Mouse (Mus musculus): ENCODE results near the gene Atp13a3.
"Not testable (repeated sequence)": the region's sequence is repeated elsewhere in the genome, so short reads cannot be mapped to it uniquely, and the experiment has no call there.

The Atp13a3 gene

DNA sequence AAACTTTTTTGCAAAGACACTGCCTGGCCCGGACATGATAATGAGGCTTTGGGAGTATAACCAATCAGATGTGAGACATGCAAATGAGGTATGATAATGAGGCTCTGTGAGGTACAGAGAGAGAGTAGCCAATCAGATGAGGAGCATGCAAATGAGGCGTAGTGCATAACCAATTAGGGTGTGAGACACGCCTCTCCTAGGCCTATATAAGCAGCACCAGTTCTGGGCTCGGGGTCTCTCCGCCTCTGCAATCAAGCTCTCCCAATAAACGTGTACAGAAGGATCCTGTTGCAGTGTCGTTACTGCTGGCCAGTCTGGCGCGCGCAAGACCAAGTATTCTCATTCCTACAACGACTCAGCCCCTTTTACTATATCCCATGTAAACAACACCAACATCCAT lies 52.3 kb downstream of the Atp13a3 start:
- DNase-seq (ENCODE audit: low spot score in 2 of 2) = not testable (repeated sequence)

DNA sequence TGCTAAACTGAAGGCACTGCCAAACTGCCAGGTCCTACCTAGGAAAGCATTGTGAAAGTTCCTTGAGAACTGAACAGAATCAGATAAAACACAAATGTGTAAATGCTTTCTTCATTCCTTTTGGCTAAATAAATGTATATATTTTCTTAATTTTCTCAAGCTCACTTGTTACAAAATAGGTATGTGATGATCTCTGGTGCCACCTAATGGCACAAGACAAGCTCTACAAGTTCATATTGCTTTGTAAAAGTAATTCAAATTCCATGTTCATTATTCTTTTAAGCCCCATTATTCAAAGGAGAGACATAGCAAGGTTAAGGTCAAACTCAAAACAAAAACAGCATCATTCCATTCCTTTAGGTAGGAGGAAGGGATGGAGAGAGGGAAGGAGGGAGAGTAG lies 91.5 kb downstream of the Atp13a3 start:
- no peak for DNase-seq (ENCODE audit: low spot score in 2 of 2)

DNA sequence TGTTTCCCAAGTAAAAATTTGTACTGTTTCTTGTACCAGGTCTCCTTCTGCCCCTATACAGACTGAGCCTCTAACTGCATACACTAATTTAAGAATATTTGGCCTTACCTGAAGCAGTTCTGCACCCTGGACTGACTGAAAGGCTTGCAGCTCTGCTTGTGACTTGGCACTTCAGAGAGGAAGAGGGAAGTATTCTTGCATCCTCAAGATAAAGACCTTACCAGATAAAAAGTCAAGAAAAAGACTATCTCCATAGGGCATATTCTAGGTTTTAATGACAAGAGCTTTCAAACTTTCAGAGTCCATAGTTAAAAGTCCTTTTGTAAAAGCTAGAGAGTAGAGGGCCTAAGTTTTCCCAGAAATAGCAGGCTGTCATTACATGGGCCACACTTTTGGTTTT lies 95.1 kb downstream of the Atp13a3 start, which contains the start of gene Gp5:
TSS of gene Gp5 (minus strand) at position 133 of the 400 bp plus-strand sequence.
- DNase-seq (ENCODE audit: low spot score in 2 of 2) = no peak

DNA sequence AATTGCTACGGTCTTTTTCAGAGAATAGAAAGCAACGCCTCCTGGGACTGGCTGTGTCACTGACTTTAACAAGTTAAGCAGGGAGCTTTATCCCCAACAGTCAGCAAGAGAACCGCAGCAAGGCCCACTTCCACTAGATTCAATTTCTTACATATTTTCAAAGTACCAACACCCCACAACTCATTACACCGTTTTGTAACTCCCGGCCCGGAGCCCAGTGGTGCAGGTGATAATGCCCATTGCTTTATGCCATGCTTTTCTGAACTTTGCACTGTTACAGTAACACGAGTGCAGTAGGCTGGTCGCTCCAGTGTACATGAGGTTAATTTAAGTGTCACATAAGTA lies 95.6 kb downstream of the Atp13a3 start:
- no peak for DNase-seq (ENCODE audit: low spot score in 2 of 2)

DNA sequence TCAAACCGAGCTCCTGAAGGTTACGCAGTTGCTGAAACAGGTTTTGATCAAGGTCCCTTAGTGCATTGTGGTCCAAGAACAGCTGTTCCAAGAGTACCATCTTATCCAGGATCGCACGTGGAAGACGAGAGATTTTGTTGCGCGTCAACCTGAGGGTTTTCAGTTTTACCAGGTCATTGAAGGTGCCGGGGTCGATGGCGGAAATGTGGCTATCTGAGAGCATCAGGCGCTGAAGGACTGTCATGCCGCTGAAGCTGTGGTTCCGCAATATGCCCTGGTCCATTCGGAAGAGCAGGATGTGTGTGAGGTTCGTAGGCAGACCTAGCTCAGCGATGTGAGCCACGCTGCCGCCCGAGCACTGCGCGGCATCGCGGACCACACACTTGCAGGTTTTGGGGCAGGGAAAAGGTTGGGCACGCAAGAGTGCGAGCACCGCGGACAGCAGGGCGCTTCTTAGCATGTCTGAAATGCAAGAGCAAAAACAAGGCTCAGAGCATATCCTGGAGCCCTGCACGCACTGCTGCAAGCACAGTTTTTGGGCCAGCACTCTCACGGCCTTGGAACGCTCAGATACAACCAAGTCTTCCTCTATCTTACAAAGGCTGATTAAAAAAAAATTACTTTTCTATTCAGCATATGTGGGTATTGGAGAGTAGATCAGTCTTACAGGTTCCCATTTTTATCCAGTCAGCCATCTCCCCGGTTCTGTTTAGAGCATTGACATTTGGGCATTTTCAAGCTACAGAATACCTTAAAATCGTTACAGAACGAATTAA lies 96.2 kb downstream of the Atp13a3 start:
- DNase-seq (ENCODE audit: low spot score in 2 of 2) = no peak

DNA sequence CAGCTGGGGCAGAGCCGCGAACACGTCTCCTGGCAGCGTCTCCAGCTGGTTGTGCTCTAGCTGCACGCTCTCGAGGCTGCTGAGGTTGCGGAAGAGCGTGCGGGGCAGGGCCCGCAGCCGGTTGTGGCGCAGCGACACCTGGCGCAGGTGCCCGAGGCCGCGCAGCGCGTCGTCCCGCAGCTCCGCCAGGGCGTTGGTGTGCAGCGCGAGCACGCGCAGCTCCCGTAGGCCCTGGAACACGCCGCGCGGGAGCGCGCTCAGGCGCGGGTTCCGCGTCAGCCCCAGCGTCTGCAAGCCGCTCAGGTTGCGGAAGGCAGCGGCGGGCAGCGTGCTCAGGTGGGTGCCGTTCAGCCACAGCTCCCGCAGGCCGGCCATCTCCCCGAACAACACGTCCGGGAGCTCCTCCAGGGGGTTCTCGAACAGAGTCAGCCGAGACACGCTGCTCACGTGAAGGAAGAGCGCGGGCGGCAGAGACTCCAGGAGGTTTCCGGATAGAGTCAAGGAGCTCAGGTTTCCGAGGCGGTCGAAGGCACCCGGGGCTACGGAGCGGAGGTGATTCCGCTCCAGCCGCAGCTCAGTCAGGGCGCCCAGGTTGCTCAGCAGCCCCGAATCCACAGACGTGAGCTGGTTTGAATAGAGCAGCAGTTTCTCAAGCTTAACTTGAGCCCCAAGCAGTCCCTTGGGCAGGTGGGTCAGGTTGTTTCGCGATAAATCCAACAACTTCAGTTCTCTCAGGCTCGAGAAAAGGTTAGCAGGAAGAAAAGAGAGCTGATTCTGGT lies 97.0 kb downstream of the Atp13a3 start:
- DNase-seq (ENCODE audit: low spot score in 2 of 2) = peak in 1 of 2 experiments; percentile 68

DNA sequence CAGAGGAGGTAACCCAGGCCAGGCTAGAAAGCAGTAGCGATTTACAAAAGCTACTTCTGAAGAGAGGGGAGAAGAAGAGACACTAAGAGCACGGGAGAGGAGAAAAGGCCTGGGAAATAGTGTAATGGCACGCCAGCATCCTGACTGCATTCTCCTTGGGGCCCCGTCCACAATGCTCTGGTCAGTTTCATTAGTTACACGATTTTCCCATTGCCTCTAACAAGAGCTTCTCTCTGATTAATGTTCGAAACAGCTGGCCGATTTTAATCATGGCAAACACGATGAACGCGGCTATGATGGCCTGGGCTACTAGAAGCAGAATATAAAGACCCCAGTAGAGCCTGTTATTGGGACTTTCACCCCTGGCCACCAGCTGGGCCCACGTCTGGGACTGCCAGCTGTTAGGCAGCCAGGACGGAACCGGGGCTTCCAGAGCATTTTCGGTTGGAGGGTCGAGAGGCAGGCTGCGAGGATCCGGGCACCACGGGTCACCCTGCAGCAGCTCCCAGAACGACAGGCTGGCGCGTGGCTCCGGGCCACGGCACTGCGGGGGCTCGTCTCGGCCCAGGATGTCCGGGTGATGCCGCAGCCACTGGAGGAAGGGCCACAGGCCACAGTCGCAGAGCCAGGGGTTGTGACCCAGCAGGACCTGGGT lies 97.7 kb downstream of the Atp13a3 start:
- DNase-seq (ENCODE audit: low spot score in 2 of 2) = no peak

DNA sequence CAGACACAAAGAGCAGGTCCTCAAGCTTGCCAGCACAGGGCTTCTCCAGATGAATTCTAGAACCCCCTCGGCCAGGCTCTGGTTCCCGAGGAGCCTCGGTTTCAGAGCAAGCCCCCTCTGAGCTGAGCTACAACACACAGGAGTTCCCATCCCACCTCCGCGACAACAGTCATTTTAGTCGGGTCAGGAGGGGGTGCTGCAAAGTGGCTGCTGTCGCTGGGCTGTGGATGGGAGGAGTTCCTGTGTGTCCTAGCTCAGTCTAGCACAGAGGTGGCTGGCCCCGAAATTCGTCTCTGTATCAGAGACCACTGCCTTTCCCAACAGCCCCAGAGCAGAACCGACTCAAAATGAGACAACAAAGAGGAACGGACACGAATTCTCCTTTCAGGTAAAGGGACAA lies 98.5 kb downstream of the Atp13a3 start:
- DNase-seq (ENCODE audit: low spot score in 2 of 2) = no peak

DNA sequence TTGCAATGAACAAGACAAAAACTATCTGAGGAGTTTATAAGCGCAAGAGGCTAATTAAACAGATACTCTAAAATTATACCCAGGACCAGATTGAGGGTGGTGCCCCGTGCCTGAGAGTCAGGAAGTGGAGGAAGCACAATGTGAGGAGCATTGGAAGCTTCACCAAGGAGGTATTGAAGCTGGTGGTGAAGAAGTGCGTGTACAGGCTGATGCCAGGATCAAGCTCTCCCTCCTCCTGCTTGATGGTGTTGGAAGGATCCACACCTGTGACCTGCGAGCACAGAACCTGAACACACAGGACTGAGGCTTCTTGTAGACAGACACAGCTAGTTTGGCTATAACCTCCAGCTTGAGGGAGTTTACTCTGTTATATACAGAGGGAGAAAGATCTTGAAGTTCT lies 99.7 kb downstream of the Atp13a3 start:
- no peak for DNase-seq (ENCODE audit: low spot score in 2 of 2)

DNA sequence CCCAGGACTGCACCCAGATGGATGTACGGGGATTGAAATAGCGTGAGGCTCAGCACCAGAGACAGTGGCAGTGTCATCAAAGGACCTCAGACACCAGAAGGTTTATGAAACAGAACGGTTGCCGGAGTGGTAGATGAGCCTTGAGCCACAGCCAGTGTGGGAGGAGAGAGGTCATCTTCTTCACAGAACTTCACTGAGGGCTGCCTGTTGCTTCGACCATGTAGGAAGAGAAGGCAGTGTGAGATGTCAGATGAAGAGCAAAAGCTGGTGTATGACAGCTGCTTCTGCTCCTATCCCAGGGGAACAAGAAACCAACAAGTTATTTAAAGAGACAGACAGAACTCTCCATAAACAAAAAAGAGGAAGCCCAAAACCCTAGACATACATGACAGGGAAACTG lies 101.5 kb downstream of the Atp13a3 start:
- DNase-seq (ENCODE audit: low spot score in 2 of 2) = no peak

DNA sequence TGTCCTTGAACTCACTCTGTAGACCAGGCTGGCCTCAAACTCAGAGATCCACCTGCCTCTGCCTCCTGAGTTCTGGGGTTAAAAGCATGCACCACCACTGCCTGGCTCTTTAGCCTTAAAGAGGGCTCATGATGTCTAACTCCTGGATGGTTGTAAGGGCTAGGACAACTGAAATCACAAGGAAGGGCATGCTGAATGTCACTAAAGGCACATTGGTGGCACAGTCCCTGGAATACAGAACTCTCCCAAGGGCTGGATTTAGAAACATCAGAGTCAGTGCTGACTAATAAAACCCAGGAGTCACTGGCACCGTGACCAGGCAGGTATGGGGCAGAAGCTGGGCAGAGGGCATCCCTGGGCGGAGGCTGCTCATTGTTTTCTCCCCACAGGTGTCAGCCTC lies 102.4 kb downstream of the Atp13a3 start:
- DNase-seq (ENCODE audit: low spot score in 2 of 2) = no peak

DNA sequence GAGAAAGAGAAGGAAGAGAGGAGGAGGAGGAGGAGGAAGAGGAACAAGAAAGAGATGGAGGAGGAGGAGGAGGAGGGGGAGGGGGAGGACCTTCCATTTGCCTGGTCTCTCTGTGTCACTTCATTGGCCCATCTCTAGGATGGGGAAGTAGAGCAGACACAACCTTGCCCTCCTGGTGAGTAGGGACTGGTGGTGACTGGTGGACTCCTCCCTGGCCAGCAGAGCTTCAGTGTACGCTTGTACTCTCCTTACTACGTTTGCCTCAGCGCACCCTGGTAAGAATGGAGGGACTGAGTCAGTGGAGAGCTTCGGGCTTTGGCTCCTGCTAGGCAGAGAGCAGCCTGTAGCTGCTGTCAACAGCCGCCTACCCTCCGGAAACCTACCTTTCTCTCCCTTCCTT lies 103.1 kb downstream of the Atp13a3 start:
- no peak for DNase-seq (ENCODE audit: low spot score in 2 of 2)

DNA sequence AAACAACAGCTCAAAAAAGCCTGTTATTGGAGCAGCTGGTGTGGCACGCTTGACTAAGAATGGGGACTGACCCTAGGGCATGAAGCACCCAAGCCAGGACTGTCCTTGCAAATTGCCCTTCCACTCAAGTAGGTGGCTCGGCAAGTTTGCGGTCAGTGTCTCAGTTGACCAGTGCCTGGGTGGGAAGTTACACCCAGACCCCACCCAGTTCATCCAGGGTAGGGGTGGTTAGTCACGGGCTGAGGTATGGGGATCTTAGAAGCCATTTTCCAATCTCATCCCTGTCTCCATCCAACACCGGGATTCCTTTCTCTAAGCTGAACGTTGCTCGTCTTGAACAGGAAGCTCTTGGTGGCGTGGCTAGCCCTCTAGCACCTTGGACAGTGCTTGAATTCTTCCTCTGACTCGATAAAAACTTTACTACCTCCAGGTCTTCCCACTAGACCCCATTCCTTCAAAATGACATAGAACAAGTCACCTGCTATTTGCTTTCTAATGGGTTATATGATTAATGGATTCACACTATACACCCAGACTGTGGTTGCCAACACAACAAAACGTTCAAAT lies 106.0 kb downstream of the Atp13a3 start:
- DNase-seq (ENCODE audit: low spot score in 2 of 2) = no peak

DNA sequence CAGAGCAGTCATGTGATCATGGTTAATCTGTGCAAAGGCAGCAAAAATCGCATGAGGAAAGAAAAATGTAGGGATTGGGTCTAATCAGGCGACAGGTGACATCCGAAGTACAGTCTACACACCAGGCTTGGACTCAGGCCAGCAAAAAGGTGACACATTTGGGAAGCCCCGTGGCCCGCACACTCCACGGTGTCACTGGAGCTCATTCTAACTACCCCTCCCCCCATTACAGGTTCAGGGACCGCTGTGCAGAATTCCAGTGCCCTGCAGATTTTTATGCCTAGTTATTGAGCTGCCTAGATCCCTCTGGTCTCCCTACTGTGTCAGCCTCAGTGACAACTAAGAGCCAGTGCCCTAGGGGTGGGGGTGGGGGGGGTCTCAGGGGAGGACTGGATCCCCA lies 108.3 kb downstream of the Atp13a3 start:
- no peak for DNase-seq (ENCODE audit: low spot score in 2 of 2)

DNA sequence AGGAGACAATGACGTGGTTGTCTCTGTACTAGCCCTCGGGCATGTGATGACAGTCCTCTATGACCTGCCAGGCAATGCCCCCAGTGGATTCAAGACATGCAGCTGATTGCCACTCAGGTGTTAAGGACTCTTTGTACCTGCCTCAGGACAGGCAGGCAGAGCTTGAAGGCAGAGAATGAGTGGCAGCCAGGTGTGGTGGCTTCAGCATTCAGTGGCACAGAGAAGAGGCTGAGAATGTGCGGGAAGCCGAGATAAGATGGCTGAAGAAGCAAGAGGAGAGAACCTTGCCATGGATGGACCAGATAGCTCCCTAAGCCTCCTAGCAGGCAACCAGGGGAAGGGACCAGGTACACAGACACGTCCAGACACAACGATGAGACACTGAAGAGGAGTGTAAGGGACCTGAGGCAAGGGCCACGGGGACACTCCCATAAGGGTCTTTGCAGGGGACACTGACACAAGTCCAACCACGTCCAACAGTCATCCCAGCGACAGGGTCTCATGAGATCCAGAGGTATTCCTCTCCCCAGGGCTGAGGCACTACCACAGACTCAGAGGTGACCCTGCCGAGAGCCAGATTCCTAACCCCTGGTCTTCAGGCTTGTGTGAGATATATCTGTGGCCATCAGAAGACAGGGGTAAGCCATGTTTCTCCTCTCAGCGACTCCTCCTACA lies 109.0 kb downstream of the Atp13a3 start:
- no peak for DNase-seq (ENCODE audit: low spot score in 2 of 2)

DNA sequence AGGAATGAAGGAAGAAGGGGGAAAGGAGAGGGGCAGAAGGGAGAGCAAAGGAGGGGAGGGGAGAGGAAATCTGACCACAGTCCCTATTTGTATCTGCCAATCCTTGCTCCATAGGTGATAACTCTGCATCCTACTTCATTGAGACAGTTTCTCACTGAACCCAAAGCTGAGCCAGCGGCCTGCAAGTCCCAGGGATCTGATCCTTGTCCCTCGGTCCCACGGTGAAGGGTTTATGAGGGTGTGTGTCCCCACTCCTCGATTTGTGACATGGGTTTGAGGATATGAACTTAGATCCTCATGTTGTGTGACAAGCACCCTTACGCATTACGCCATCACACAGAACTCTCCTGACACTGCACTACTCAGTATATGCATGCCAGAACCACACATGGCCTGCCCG lies 110.7 kb downstream of the Atp13a3 start:
- DNase-seq (ENCODE audit: low spot score in 2 of 2) = no peak

DNA sequence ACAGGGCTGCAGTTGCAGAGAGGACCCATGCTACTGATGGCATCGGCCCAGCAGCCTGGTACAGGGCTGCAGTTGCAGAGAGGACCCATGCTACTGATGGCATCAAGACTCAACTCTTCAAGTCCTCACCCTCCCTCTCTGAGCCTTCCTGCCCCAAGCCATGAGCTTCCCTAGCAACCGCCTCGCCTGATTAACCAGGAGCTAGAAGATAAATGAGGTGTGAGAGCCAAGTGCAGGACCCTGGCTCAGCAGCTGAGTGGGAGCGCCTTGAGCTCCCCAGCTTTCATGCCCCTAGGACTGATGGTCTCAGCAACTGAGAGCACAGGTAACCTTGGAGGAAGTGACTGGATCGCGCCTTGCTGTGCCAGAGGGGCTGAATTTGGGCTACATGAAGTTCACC lies 115.3 kb downstream of the Atp13a3 start:
- DNase-seq (ENCODE audit: low spot score in 2 of 2) = no peak

DNA sequence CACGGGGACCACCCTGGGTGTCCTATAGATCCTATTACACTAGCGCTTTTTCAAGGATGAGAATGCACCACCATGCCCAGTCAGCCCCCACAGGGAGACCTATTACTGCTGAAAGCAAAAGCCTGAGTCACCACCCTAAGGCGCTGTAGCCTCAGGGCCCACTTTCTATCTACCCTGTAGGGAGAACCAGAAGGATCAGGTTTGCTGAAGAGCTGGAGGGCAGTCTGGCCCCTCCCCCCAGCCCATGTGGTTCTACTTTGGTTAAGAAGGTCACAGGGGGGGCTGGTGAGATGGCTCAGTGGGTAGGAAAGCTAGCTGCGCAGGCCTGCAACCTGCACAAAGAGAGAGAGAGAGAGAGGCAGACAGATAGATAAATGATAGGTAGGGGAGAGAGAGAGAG lies 120.1 kb downstream of the Atp13a3 start:
- no peak for DNase-seq (ENCODE audit: low spot score in 2 of 2)

DNA sequence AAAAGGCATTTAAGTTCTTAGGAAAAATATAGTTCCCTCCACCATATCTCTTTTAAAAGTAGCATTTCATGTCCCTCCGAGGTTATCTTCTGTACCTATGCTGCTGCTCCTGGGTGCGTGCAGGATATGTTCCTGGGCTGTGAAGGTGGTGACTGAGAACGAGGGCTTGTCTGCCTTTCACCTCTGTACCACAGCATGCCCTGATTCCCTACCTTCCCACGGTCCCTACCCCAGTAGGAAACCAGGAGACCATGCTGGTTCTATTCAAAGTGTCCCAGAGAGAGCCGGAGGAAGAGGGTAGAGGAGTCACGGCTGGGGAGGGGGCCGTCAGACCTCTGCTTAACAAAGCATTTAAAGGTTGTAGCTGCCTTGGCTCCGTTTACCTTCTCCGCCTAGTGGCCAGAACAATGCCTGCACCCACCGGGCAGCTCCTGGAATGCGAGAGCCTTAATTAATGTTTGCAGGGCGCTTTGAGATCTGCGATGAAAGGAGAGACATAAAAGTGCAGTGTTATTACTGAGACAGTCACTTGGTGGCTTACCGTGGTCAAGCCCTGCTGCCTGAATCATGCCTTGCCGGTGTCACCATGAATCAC lies 121.9 kb downstream of the Atp13a3 start:
- no peak for DNase-seq (ENCODE audit: low spot score in 2 of 2)

DNA sequence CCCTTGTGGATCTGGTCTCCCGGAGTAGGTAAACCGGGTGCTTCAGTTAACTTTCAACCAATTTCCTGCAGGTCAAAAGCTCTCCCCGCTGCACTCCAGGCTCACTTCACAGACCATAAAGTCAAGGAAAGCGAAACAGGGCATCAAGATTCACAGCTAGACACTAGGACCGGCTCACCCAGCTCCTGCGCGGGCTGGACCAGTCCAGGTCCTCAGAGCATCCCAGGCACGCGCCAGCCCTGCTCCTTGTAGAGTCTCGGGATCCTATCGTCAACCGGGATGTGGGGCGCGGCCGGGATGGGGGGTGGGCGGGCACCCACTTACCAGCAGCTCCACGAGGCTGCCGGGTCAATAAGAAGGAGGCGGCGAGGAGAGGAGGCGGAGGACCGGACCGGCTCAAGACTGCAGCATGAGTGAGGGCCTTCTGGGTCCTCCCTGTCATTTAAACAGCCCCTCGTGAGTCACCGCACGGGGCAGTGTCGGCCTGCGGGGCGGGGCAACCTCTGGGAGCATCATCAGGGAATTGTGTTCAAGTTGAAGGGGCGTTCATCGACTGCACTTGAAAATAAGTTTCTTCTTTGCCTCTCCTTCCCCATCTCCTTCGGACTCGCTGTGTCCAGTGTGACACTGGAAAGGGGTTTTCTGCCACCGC lies 122.8 kb downstream of the Atp13a3 start, which contains the start of gene Lrrc15:
TSS of gene Lrrc15 (minus strand) at position 413 of the 652 bp plus-strand sequence.
- DNase-seq (ENCODE audit: low spot score in 2 of 2) = no peak

All from spleen, postnatal 4 days (tissue).